Mouse (Mus musculus): Measurements from ENCODE around the gene Trp53i11. TPM values are rescaled to one million over a fixed set of nuclear protein-coding genes. Genes with fewer than 3 reads are reported as not detected.

The Trp53i11 gene
- 1 to 10 TPM; 2.4 to 2.7 TPM for total RNA-seq (2023)

GRCm38 (mm10) chr2:93187323-93187996 is at the start of gene Trp53i11:
Trp53i11 (plus strand) TSS chr2:93187548.

Other genes with a start within 250 kb of the Trp53i11 start
- 1 to 10 TPM; 7.0 to 8.3 TPM for gene Prdm11, start 141.4 kb upstream of the Trp53i11 start, total RNA-seq (2023)
- 1 to 10 TPM; 1.4 to 1.9 TPM for gene Tspan18, start 147.0 kb downstream of the Trp53i11 start, total RNA-seq (2023)

Data from monocyte, adult 59 days (primary cell).